Mouse (Mus musculus): ENCODE data around the gene Ccdc42. TPM values are rescaled to one million over a fixed set of nuclear protein-coding genes. Genes with fewer than 3 reads are reported as not detected.

The Ccdc42 gene
- polyA plus RNA-seq, 1 experiment from 2014 or later = 3.5 TPM

DNA sequence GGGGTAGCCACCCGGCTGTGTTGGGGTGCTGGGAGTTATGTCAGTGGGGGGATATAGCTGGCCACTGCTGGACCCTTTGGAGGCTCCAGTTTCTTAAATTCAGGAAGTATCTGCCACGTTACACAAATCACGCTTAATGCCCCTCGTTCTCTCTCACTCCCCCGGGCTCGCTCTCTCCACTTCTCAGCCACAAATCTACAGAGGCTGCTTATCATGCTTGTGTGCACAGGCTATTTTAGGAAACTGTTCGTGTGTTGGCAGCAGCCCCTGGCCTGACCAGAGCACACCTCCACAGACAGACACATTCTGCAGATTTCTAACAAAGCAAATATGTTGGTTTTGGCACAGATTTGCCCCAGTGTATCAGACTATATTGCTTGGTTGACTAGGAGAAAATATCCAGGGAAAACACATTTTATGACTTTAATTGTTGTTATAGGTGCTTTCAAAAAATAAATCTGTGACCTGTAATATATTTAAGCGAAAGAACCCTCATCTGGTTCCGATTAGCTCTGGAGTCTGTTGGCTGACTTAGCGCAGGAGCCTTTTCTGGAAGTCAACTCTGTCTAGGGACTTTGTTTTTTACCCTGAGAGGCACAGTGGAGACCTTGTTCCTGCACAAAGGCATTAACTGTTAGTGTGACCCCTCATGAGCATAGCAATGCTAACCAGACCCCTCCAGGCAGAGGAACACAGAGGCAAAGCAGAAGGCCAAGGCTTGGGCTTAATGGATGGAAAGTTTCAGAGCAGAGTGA is 51.2 kb downstream of the Ccdc42 start:
- Histone ChIP-seq H3K4me1 (ENCODE audit: insufficient read depth, low read length) (peaks cover 29% of the 10 kb centered on the region), H3K9ac (replicated peaks; ENCODE audit: low read length) (peak overlapping the region; percentile 41; the same call in 1 of the 2 replicates), H3K4me3 (ENCODE audit: low read length) (no peak overlapping the region), H3K27ac (ENCODE audit: low read length) (peak overlapping the region; percentile 85), H3K36me3 (ENCODE audit: insufficient read depth, low read length) (no peaks in the 10 kb centered on the region), H3K27me3 (ENCODE audit: insufficient read depth, low read length) (no peaks in the 10 kb centered on the region), H3K4me2 (replicated peaks; ENCODE audit: low read depth, low read length) (peak overlapping the region; percentile 10), H3K9me3 (ENCODE audit: low read length) (no peaks in the 10 kb centered on the region; the same call in 1 of the 2 replicates)
- peak; percentile 88 for ATAC-seq (ENCODE audit: low FRiP score, low TSS enrichment)
- 11% methylated on average over 10 of the region's 10 CpGs for WGBS

DNA sequence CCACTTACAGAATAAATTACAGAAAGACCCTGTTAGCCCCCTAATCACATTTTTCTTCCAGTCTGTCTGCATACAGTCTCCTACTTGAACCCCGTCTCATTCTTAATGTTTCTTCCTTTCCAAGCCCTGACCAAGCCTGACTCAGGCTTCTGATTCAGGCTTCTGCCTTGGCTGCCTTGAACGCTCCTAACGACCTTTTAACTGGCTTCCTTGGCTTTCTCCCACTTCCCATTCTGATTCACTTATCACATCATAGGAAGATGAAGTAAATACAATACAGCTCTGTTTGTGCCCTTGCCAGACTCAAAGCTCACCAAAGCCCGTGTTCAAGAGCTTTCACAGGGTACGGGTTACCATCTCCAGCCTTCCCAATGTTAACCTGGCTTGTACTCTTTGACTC is 54.5 kb downstream of the Ccdc42 start:
- Histone ChIP-seq H3K4me3 (ENCODE audit: low read length) (no peak overlapping the region), H3K4me2 (replicated peaks; ENCODE audit: low read depth, low read length) (no peak overlapping the region), H3K27ac (ENCODE audit: low read length) (no peak overlapping the region), H3K27me3 (ENCODE audit: insufficient read depth, low read length) (no peaks in the 10 kb centered on the region), H3K4me1 (ENCODE audit: insufficient read depth, low read length) (peaks cover 30% of the 10 kb centered on the region), H3K36me3 (ENCODE audit: insufficient read depth, low read length) (no peaks in the 10 kb centered on the region), H3K9me3 (ENCODE audit: low read length) (no peaks in the 10 kb centered on the region; the same call in 1 of the 2 replicates), H3K9ac (replicated peaks; ENCODE audit: low read length) (no peak overlapping the region)
- no peak for ATAC-seq (ENCODE audit: low FRiP score, low TSS enrichment)
- WGBS = 81% methylated on average over 5 of the region's 5 CpGs

DNA sequence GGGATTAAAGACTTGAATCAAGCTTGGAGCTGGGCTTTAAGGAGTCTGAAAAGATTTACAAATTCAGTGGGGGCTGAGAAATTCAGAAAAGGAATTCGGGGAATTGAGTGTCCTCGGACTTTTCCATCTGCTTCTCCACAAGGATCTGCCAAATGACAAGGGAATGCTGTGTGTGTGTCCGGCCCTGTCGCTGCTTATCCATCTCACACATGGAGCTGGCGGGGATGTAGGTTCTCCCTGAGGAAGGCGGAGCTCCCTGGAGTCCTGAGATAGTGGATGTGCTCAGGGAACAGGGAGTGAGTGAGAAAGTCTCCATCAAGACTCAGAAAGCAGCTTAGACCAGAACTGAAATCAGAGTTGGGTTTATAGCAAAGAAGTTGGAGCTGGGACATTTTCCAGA is 58.0 kb downstream of the Ccdc42 start:
- Histone ChIP-seq H3K9ac (replicated peaks; ENCODE audit: low read length) (no peak overlapping the region), H3K4me2 (replicated peaks; ENCODE audit: low read depth, low read length) (no peak overlapping the region), H3K27me3 (ENCODE audit: insufficient read depth, low read length) (no peaks in the 10 kb centered on the region), H3K27ac (ENCODE audit: low read length) (peak overlapping the region; percentile 28; the same call in 1 of the 2 replicates), H3K9me3 (ENCODE audit: low read length) (no peaks in the 10 kb centered on the region; the same call in 1 of the 2 replicates), H3K4me1 (ENCODE audit: insufficient read depth, low read length) (peaks cover 18% of the 10 kb centered on the region), H3K4me3 (ENCODE audit: low read length) (no peak overlapping the region), H3K36me3 (ENCODE audit: insufficient read depth, low read length) (no peaks in the 10 kb centered on the region)
- WGBS = 66% methylated on average over 6 of the region's 6 CpGs
- no peak; the same call in 1 of the 2 replicates for ATAC-seq (ENCODE audit: low FRiP score, low TSS enrichment)

Other genes with a start within 250 kb of the Ccdc42 start
- gene Ntn1, start 186.2 kb upstream of the Ccdc42 start, polyA plus RNA-seq (2015; fragmentation: Nextera tagmentation; extraction: Ambion mirVana) = 13.6 and 15.4 TPM in 2 replicates
- 0.27 and 0.77 TPM in 2 replicates for gene Pik3r5, start 154.9 kb upstream of the Ccdc42 start, polyA plus RNA-seq (2015; fragmentation: Nextera tagmentation; extraction: Ambion mirVana)
- 5.0 and 5.9 TPM in 2 replicates for gene Pik3r6, start 84.0 kb upstream of the Ccdc42 start, polyA plus RNA-seq (2015; fragmentation: Nextera tagmentation; extraction: Ambion mirVana)
- gene Mfsd6l, start 30.8 kb upstream of the Ccdc42 start, polyA plus RNA-seq (2015; fragmentation: Nextera tagmentation; extraction: Ambion mirVana) = 2.6 and 2.9 TPM in 2 replicates
- 147 and 155 TPM in 2 replicates for gene Myh10, start 104.5 kb downstream of the Ccdc42 start, polyA plus RNA-seq (2015; fragmentation: Nextera tagmentation; extraction: Ambion mirVana)